Mouse (Mus musculus): ENCODE results near the gene Ccdc113. TPM values are rescaled to one million over a fixed set of nuclear protein-coding genes. Genes with fewer than 3 reads are reported as not detected.

The Ccdc113 gene
- polyA plus RNA-seq (2014; fragmentation: Nextera tagmentation; extraction: Ambion mirVana) = 0.24 and 0.53 TPM in 2 replicates

- no peaks in the 10 kb centered on the region for H3K4me1 ChIP-seq (ENCODE audit: insufficient read depth)
- ATAC-seq (ENCODE audit: insufficient read depth) = peak; percentile 91
- H3K4me2 ChIP-seq = peak within 1 kb of the TSS; percentile 75
- H3K36me3 ChIP-seq (ENCODE audit: insufficient read depth) = no peaks in the 10 kb centered on the region
- H3K9me3 ChIP-seq (ENCODE audit: low read depth, low read length) = no peaks in the 10 kb centered on the region
- DNase-seq = peak; percentile 74
- H3K27me3 ChIP-seq (ENCODE audit: insufficient read depth, low read length) = no peaks in the 10 kb centered on the region
- TF ChIP-seq CTCF (IDR thresholded peaks at IDR 0.05; ENCODE audit: low read depth) = no peak
- peak within 1 kb of the TSS; percentile 34 for H3K4me3 ChIP-seq (ENCODE audit: low read depth, low read length)
- H3K9ac ChIP-seq = peak within 1 kb of the TSS; percentile 27
- WGBS = 6% methylated on average over 33 of the region's 33 CpGs
- H3K27ac ChIP-seq (ENCODE audit: low read depth) = no peak within 1 kb of the TSS
These were observed at the start of gene Ccdc113 for GRCm38 (mm10) chr8:95533584-95534387. TSS of gene Ccdc113 (plus strand) at chr8:95534085.

- Histone ChIP-seq H3K4me2 (peak overlapping the region; percentile 95), H3K9ac (peak overlapping the region; percentile 98), H3K4me3 (ENCODE audit: low read depth, low read length) (peak overlapping the region; percentile 94), H3K4me1 (ENCODE audit: insufficient read depth) (0 out of 2 replicates have a peak, but pooled peaks cover 2% of the 10 kb centered on the region), H3K36me3 (ENCODE audit: insufficient read depth) (peaks cover 36% of the 10 kb centered on the region), H3K9me3 (ENCODE audit: low read depth, low read length) (no peaks in the 10 kb centered on the region), H3K27me3 (ENCODE audit: insufficient read depth, low read length) (no peaks in the 10 kb centered on the region), H3K27ac (ENCODE audit: low read depth) (peak overlapping the region; percentile 51; the same call in 1 of the 2 replicates)
- WGBS = under 1% methylated on average over 81 of the region's 95 CpGs
- peak; percentile 59 for ATAC-seq (ENCODE audit: insufficient read depth)
- DNase-seq = peak; percentile 3
- peak; percentile 22; the same call in 1 of the 2 replicates for TF ChIP-seq CTCF (IDR thresholded peaks at IDR 0.05; ENCODE audit: low read depth)
These were observed 45.8 kb upstream of the Ccdc113 start for GRCm38 (mm10) chr8:95487800-95488697.

GRCm38 (mm10) chr8:95488698-95489332, 45.1 kb upstream of the Ccdc113 start:
- peaks cover 28% of the 10 kb centered on the region for H3K36me3 ChIP-seq (ENCODE audit: insufficient read depth)
- 0 out of 2 replicates have a peak, but pooled peaks cover 2% of the 10 kb centered on the region for H3K4me1 ChIP-seq (ENCODE audit: insufficient read depth)
- H3K9me3 ChIP-seq (ENCODE audit: low read depth, low read length) = no peaks in the 10 kb centered on the region
- peak; percentile 95 for ATAC-seq (ENCODE audit: insufficient read depth)
- H3K27ac ChIP-seq (ENCODE audit: low read depth) = peak overlapping the region; percentile 51; the same call in 1 of the 2 replicates
- H3K4me2 ChIP-seq = peak overlapping the region; percentile 95
- WGBS = 1% methylated on average over 34 of the region's 42 CpGs
- peak; percentile 66 for TF ChIP-seq CTCF (IDR thresholded peaks at IDR 0.05; ENCODE audit: low read depth)
- H3K27me3 ChIP-seq (ENCODE audit: insufficient read depth, low read length) = no peaks in the 10 kb centered on the region
- peak; percentile 87 for DNase-seq
- H3K9ac ChIP-seq = peak overlapping the region; percentile 98
- peak overlapping the region; percentile 94 for H3K4me3 ChIP-seq (ENCODE audit: low read depth, low read length)

GRCm38 (mm10) chr8:95490006-95490405, 43.9 kb upstream of the Ccdc113 start, which contains the start of gene Csnk2a2:
TSS of gene Csnk2a2 (minus strand) at chr8:95490039.
- ATAC-seq (ENCODE audit: insufficient read depth) = no peak

GRCm38 (mm10) chr8:95492057-95492456, 41.8 kb upstream of the Ccdc113 start:
- H3K4me2 ChIP-seq = no peak overlapping the region
- ATAC-seq (ENCODE audit: insufficient read depth) = no peak
- no peak for DNase-seq
- TF ChIP-seq CTCF (IDR thresholded peaks at IDR 0.05; ENCODE audit: low read depth) = no peak
- H3K9ac ChIP-seq = no peak overlapping the region
- H3K27me3 ChIP-seq (ENCODE audit: insufficient read depth, low read length) = no peaks in the 10 kb centered on the region
- H3K27ac ChIP-seq (ENCODE audit: low read depth) = no peak overlapping the region
- WGBS = 63% methylated on average over 4 of the region's 4 CpGs
- H3K36me3 ChIP-seq (ENCODE audit: insufficient read depth) = no peaks in the 10 kb centered on the region
- H3K9me3 ChIP-seq (ENCODE audit: low read depth, low read length) = no peaks in the 10 kb centered on the region
- no peak overlapping the region for H3K4me3 ChIP-seq (ENCODE audit: low read depth, low read length)
- H3K4me1 ChIP-seq (ENCODE audit: insufficient read depth) = 0 out of 2 replicates have a peak, but pooled peaks cover 5% of the 10 kb centered on the region

More at GRCm38 (mm10) chr8:95490006-95490405, 43.9 kb upstream of the Ccdc113 start, which contains the start of gene Csnk2a2:
- 70% methylated on average over 5 of the region's 5 CpGs for WGBS
- Histone ChIP-seq H3K4me3 (ENCODE audit: low read depth, low read length) (peak within 1 kb of the TSS; percentile 94), H3K27ac (ENCODE audit: low read depth) (no peak within 1 kb of the TSS), H3K27me3 (ENCODE audit: insufficient read depth, low read length) (no peaks in the 10 kb centered on the region), H3K9ac (peak within 1 kb of the TSS; percentile 98), H3K9me3 (ENCODE audit: low read depth, low read length) (no peaks in the 10 kb centered on the region), H3K36me3 (ENCODE audit: insufficient read depth) (peaks cover 16% of the 10 kb centered on the region), H3K4me2 (peak within 1 kb of the TSS; percentile 55), H3K4me1 (ENCODE audit: insufficient read depth) (0 out of 2 replicates have a peak, but pooled peaks cover 2% of the 10 kb centered on the region)
- TF ChIP-seq CTCF (IDR thresholded peaks at IDR 0.05; ENCODE audit: low read depth) = no peak
- DNase-seq = no peak

GRCm38 (mm10) chr8:95495444-95495843, 38.4 kb upstream of the Ccdc113 start:
- H3K4me3 ChIP-seq (ENCODE audit: low read depth, low read length) = no peak overlapping the region
- ATAC-seq (ENCODE audit: insufficient read depth) = no peak
- H3K27ac ChIP-seq (ENCODE audit: low read depth) = no peak overlapping the region
- no peaks in the 10 kb centered on the region for H3K27me3 ChIP-seq (ENCODE audit: insufficient read depth, low read length)
- H3K36me3 ChIP-seq (ENCODE audit: insufficient read depth) = no peaks in the 10 kb centered on the region
- no peak overlapping the region for H3K9ac ChIP-seq
- 0 out of 2 replicates have a peak, but pooled peaks cover 2% of the 10 kb centered on the region for H3K4me1 ChIP-seq (ENCODE audit: insufficient read depth)
- no peaks in the 10 kb centered on the region for H3K9me3 ChIP-seq (ENCODE audit: low read depth, low read length)
- TF ChIP-seq CTCF (IDR thresholded peaks at IDR 0.05; ENCODE audit: low read depth) = no peak
- no peak for DNase-seq
- H3K4me2 ChIP-seq = no peak overlapping the region
- 82% methylated on average over 6 of the region's 6 CpGs for WGBS

Measured in lung, embryonic 14.5 days (tissue).